Mouse (Mus musculus): ENCODE measurements around the gene Pde4c. TPM values are rescaled to one million over a fixed set of nuclear protein-coding genes. Genes with fewer than 3 reads are reported as not detected.
A peak's percentile ranks its signal among the peaks of the same experiment; 100 is the strongest.

Gene Pde4c
- polyA plus RNA-seq, 1 experiment from 2014 or later, result 0.08 TPM

GRCm38 (mm10) chr8:70787941-70788667 is 64.6 kb downstream of the Pde4c start:
- 17% methylated on average over 30 of the region's 30 CpGs for WGBS
- H3K4me3 ChIP-seq (ENCODE audit: control insufficient read depth in 1 of 2, insufficient read depth in 1 of 2, low read depth in 1 of 2, low read length in 2 of 2), result peak overlapping the region in 1 of 2 experiments; percentile 25; a peak in 2 of 4 replicates
- no peak overlapping the region for H3K27ac ChIP-seq (replicated peaks in 1 of 2; ENCODE audit: control insufficient read depth in 1 of 2, insufficient read depth in 1 of 2, low read depth in 2 of 2, low read length in 2 of 2)
- H3K4me2 ChIP-seq (ENCODE audit: low read length), result peak overlapping the region; percentile 37
- peaks cover 48% of the 10 kb centered on the region for H3K36me3 ChIP-seq (ENCODE audit: control insufficient read depth, insufficient read depth, low read length)
- H3K9me3 ChIP-seq (ENCODE audit: control insufficient read depth, low read length), result no peaks in the 10 kb centered on the region
- peaks cover under 1% of the 10 kb centered on the region for H3K27me3 ChIP-seq (ENCODE audit: control insufficient read depth, insufficient read depth, low read length)
- H3K9ac ChIP-seq (ENCODE audit: low read length), result no peak overlapping the region
- no peak for ATAC-seq (ENCODE audit: insufficient number of reproducible peaks, insufficient read depth, low FRiP score, low read depth)
- H3K4me1 ChIP-seq (ENCODE audit: control insufficient read depth in 2 of 2, insufficient read depth in 2 of 2, low read length in 2 of 2), result peaks cover 13 to 29% of the 10 kb centered on the region in 2 experiments; a peak in 3 of 4 replicates

GRCm38 (mm10) chr8:70789046-70789445 is 65.5 kb downstream of the Pde4c start:
- Histone ChIP-seq H3K4me1 (ENCODE audit: control insufficient read depth in 2 of 2, insufficient read depth in 2 of 2, low read length in 2 of 2) (peaks cover 13 to 29% of the 10 kb centered on the region in 2 experiments; a peak in 3 of 4 replicates), H3K4me3 (ENCODE audit: control insufficient read depth in 1 of 2, insufficient read depth in 1 of 2, low read depth in 1 of 2, low read length in 2 of 2) (no peak overlapping the region), H3K36me3 (ENCODE audit: control insufficient read depth, insufficient read depth, low read length) (peaks cover 39% of the 10 kb centered on the region), H3K27me3 (ENCODE audit: control insufficient read depth, insufficient read depth, low read length) (peaks cover 6% of the 10 kb centered on the region), H3K27ac (replicated peaks in 1 of 2; ENCODE audit: control insufficient read depth in 1 of 2, insufficient read depth in 1 of 2, low read depth in 2 of 2, low read length in 2 of 2) (no peak overlapping the region), H3K9me3 (ENCODE audit: control insufficient read depth, low read length) (no peaks in the 10 kb centered on the region), H3K9ac (ENCODE audit: low read length) (no peak overlapping the region), H3K4me2 (ENCODE audit: low read length) (peak overlapping the region; percentile 27; the same call in 1 of the 2 replicates)
- ATAC-seq (ENCODE audit: insufficient number of reproducible peaks, insufficient read depth, low FRiP score, low read depth), result no peak
- 75% methylated on average over 10 of the region's 10 CpGs for WGBS

- no peak overlapping the region for H3K27ac ChIP-seq (replicated peaks in 1 of 2; ENCODE audit: control insufficient read depth in 1 of 2, insufficient read depth in 1 of 2, low read depth in 2 of 2, low read length in 2 of 2)
- no peak overlapping the region for H3K4me3 ChIP-seq (ENCODE audit: control insufficient read depth in 1 of 2, insufficient read depth in 1 of 2, low read depth in 1 of 2, low read length in 2 of 2)
- peak overlapping the region; percentile 85 for H3K9ac ChIP-seq (ENCODE audit: low read length)
- no peak for ATAC-seq (ENCODE audit: insufficient number of reproducible peaks, insufficient read depth, low FRiP score, low read depth)
- H3K27me3 ChIP-seq (ENCODE audit: control insufficient read depth, insufficient read depth, low read length), result peaks cover 19% of the 10 kb centered on the region
- whole genome bisulfite sequencing, result 58% methylated on average over 8 of the region's 8 CpGs
- H3K4me2 ChIP-seq (ENCODE audit: low read length), result peak overlapping the region; percentile 84; the same call in 1 of the 2 replicates
- H3K4me1 ChIP-seq (ENCODE audit: control insufficient read depth in 2 of 2, insufficient read depth in 2 of 2, low read length in 2 of 2), result peaks cover 13 to 29% of the 10 kb centered on the region in 2 experiments; a peak in 3 of 4 replicates
- H3K9me3 ChIP-seq (ENCODE audit: control insufficient read depth, low read length), result no peaks in the 10 kb centered on the region
- peaks cover 22% of the 10 kb centered on the region for H3K36me3 ChIP-seq (ENCODE audit: control insufficient read depth, insufficient read depth, low read length)
Observed at GRCm38 (mm10) chr8:70790846-70791245, 67.3 kb downstream of the Pde4c start.

- Histone ChIP-seq H3K4me3 (ENCODE audit: control insufficient read depth in 1 of 2, insufficient read depth in 1 of 2, low read depth in 1 of 2, low read length in 2 of 2) (peak overlapping the region in 1 of 2 experiments; percentile 74; a peak in 3 of 4 replicates), H3K27ac (replicated peaks in 1 of 2; ENCODE audit: control insufficient read depth in 1 of 2, insufficient read depth in 1 of 2, low read depth in 2 of 2, low read length in 2 of 2) (no peak overlapping the region), H3K27me3 (ENCODE audit: control insufficient read depth, insufficient read depth, low read length) (peaks cover 23% of the 10 kb centered on the region), H3K4me1 (ENCODE audit: control insufficient read depth in 2 of 2, insufficient read depth in 2 of 2, low read length in 2 of 2) (peaks cover 13 to 29% of the 10 kb centered on the region in 2 experiments; a peak in 3 of 4 replicates), H3K36me3 (ENCODE audit: control insufficient read depth, insufficient read depth, low read length) (peaks cover 17% of the 10 kb centered on the region), H3K9me3 (ENCODE audit: control insufficient read depth, low read length) (no peaks in the 10 kb centered on the region), H3K4me2 (ENCODE audit: low read length) (peak overlapping the region; percentile 84), H3K9ac (ENCODE audit: low read length) (peak overlapping the region; percentile 85)
- ATAC-seq (ENCODE audit: insufficient number of reproducible peaks, insufficient read depth, low FRiP score, low read depth), result no peak
- 72% methylated on average over 7 of the region's 7 CpGs for WGBS
Observed at GRCm38 (mm10) chr8:70791294-70791701, 67.8 kb downstream of the Pde4c start.

- no peaks in the 10 kb centered on the region for H3K9me3 ChIP-seq (ENCODE audit: control insufficient read depth, low read length)
- peak overlapping the region; percentile 69 to 74 for H3K4me3 ChIP-seq (ENCODE audit: control insufficient read depth in 1 of 2, insufficient read depth in 1 of 2, low read depth in 1 of 2, low read length in 2 of 2)
- peak overlapping the region; percentile 85 for H3K9ac ChIP-seq (ENCODE audit: low read length)
- ATAC-seq (ENCODE audit: insufficient number of reproducible peaks, insufficient read depth, low FRiP score, low read depth), result peak; percentile 80
- peaks cover 13 to 29% of the 10 kb centered on the region in 2 experiments; a peak in 3 of 4 replicates for H3K4me1 ChIP-seq (ENCODE audit: control insufficient read depth in 2 of 2, insufficient read depth in 2 of 2, low read length in 2 of 2)
- peak overlapping the region in 1 of 2 experiments; percentile 51; a peak in 1 of 4 replicates for H3K27ac ChIP-seq (replicated peaks in 1 of 2; ENCODE audit: control insufficient read depth in 1 of 2, insufficient read depth in 1 of 2, low read depth in 2 of 2, low read length in 2 of 2)
- H3K27me3 ChIP-seq (ENCODE audit: control insufficient read depth, insufficient read depth, low read length), result peaks cover 23% of the 10 kb centered on the region
- peak overlapping the region; percentile 84 for H3K4me2 ChIP-seq (ENCODE audit: low read length)
- WGBS, result 3% methylated on average over 57 of the region's 58 CpGs
- peaks cover 9% of the 10 kb centered on the region for H3K36me3 ChIP-seq (ENCODE audit: control insufficient read depth, insufficient read depth, low read length)
Observed at GRCm38 (mm10) chr8:70791975-70792691, 68.6 kb downstream of the Pde4c start.

- peak overlapping the region; percentile 39; the same call in 1 of the 2 replicates for H3K9ac ChIP-seq (ENCODE audit: low read length)
- H3K27ac ChIP-seq (replicated peaks in 1 of 2; ENCODE audit: control insufficient read depth in 1 of 2, insufficient read depth in 1 of 2, low read depth in 2 of 2, low read length in 2 of 2), result peak overlapping the region in 1 of 2 experiments; percentile 31; a peak in 1 of 4 replicates
- peak overlapping the region; percentile 69 to 74 for H3K4me3 ChIP-seq (ENCODE audit: control insufficient read depth in 1 of 2, insufficient read depth in 1 of 2, low read depth in 1 of 2, low read length in 2 of 2)
- H3K36me3 ChIP-seq (ENCODE audit: control insufficient read depth, insufficient read depth, low read length), result 0 out of 2 replicates have a peak, but pooled peaks cover 5% of the 10 kb centered on the region
- H3K27me3 ChIP-seq (ENCODE audit: control insufficient read depth, insufficient read depth, low read length), result peaks cover 23% of the 10 kb centered on the region
- H3K4me1 ChIP-seq (ENCODE audit: control insufficient read depth in 2 of 2, insufficient read depth in 2 of 2, low read length in 2 of 2), result peaks cover 11 to 31% of the 10 kb centered on the region in 2 experiments; a peak in 3 of 4 replicates
- ATAC-seq (ENCODE audit: insufficient number of reproducible peaks, insufficient read depth, low FRiP score, low read depth), result 0 out of 2 replicates have a peak, but pooled peaks have one; percentile 2
- H3K9me3 ChIP-seq (ENCODE audit: control insufficient read depth, low read length), result no peaks in the 10 kb centered on the region
- under 1% methylated on average over 20 of the region's 20 CpGs for WGBS
- peak overlapping the region; percentile 84 for H3K4me2 ChIP-seq (ENCODE audit: low read length)
Observed at GRCm38 (mm10) chr8:70792700-70793099, 69.2 kb downstream of the Pde4c start.

- 70% methylated on average over 2 of the region's 2 CpGs for WGBS
- H3K4me1 ChIP-seq (ENCODE audit: control insufficient read depth in 2 of 2, insufficient read depth in 2 of 2, low read length in 2 of 2), result peaks cover 10 to 28% of the 10 kb centered on the region in 2 experiments; a peak in 3 of 4 replicates
- H3K27me3 ChIP-seq (ENCODE audit: control insufficient read depth, insufficient read depth, low read length), result peaks cover 33% of the 10 kb centered on the region
- no peak overlapping the region for H3K4me2 ChIP-seq (ENCODE audit: low read length)
- H3K36me3 ChIP-seq (ENCODE audit: control insufficient read depth, insufficient read depth, low read length), result no peaks in the 10 kb centered on the region
- H3K4me3 ChIP-seq (ENCODE audit: control insufficient read depth in 1 of 2, insufficient read depth in 1 of 2, low read depth in 1 of 2, low read length in 2 of 2), result no peak overlapping the region
- no peaks in the 10 kb centered on the region for H3K9me3 ChIP-seq (ENCODE audit: control insufficient read depth, low read length)
- H3K9ac ChIP-seq (ENCODE audit: low read length), result no peak overlapping the region
- no peak for ATAC-seq (ENCODE audit: insufficient number of reproducible peaks, insufficient read depth, low FRiP score, low read depth)
- no peak overlapping the region for H3K27ac ChIP-seq (replicated peaks in 1 of 2; ENCODE audit: control insufficient read depth in 1 of 2, insufficient read depth in 1 of 2, low read depth in 2 of 2, low read length in 2 of 2)
Observed at GRCm38 (mm10) chr8:70794215-70794614, 70.7 kb downstream of the Pde4c start.
